Mouse (Mus musculus) intestine, embryonic 15.5 days (tissue): ENCODE measurements around the gene Hibadh. TPM values are rescaled to one million over a fixed set of nuclear protein-coding genes. Genes with fewer than 3 reads are reported as not detected.
"Not testable (repeated sequence)": the region's sequence is repeated elsewhere in the genome, so short reads cannot be mapped to it uniquely, and the experiment has no call there.

Experiments
- ATAC-seq: fragments of 200-750 bp; cut with Nextera tagmentation; 2 replicates; pipeline ENCODE4 v1.8.0; 2017; ENCODE audit warnings: moderate TSS enrichment, moderate library complexity
- H3K27ac ChIP-seq: fragments of 300-500 bp; sonication (generic); 2 replicates; pipeline ENCODE4 v1.5.1; 2015; ENCODE audit warnings: mild to moderate bottlenecking, inconsistent platforms
- H3K27me3 ChIP-seq: fragments of 300-500 bp; sonication (generic); replicated peaks from 2 replicates; pipeline ENCODE4 v1.6.1; 2015; ENCODE audit warnings: inconsistent platforms
- H3K36me3 ChIP-seq: fragments of 300-500 bp; sonication (generic); 2 replicates; pipeline ENCODE4 v1.6.1; 2015; ENCODE audit warnings: inconsistent platforms
- H3K4me1 ChIP-seq: fragments of 300-500 bp; sonication (generic); replicated peaks from 2 replicates; pipeline ENCODE4 v1.6.1; 2015; ENCODE audit warnings: inconsistent platforms
- H3K4me2 ChIP-seq: fragments of 300-500 bp; sonication (generic); replicated peaks from 2 replicates; pipeline ENCODE4 v1.6.1; 2015; ENCODE audit warnings: mild to moderate bottlenecking, inconsistent platforms
- H3K4me3 ChIP-seq: fragments of 300-500 bp; sonication (generic); replicated peaks from 2 replicates; pipeline ENCODE4 v1.5.1; 2015; ENCODE audit warnings: inconsistent platforms
- H3K9ac ChIP-seq: fragments of 300-500 bp; sonication (generic); 2 replicates; pipeline ENCODE4 v1.6.1; 2015; ENCODE audit warnings: inconsistent platforms
- H3K9me3 ChIP-seq: fragments of 300-500 bp; sonication (generic); 2 replicates; pipeline ENCODE4 v1.6.1; 2016; ENCODE audit warnings: inconsistent platforms
- WGBS: fragments of 180-500 bp; shearing (Covaris S2); methylation state at CpG from one replicate; pipeline ENCODE4 v1.1.7; 2015; 5-methylcytosine and 5-hydroxymethylcytosine counted together
- polyA plus RNA-seq: library from polyadenylated mRNA; unstranded; fragments of >200 nt; fragmentation: Nextera tagmentation; extraction: Ambion mirVana; gene quantifications from 2 replicates; pipeline ENCODE4 v1.2.1, GENCODE M21; 2015

The Hibadh gene
- polyA plus RNA-seq: 135 and 137 TPM in 2 replicates

DNA sequence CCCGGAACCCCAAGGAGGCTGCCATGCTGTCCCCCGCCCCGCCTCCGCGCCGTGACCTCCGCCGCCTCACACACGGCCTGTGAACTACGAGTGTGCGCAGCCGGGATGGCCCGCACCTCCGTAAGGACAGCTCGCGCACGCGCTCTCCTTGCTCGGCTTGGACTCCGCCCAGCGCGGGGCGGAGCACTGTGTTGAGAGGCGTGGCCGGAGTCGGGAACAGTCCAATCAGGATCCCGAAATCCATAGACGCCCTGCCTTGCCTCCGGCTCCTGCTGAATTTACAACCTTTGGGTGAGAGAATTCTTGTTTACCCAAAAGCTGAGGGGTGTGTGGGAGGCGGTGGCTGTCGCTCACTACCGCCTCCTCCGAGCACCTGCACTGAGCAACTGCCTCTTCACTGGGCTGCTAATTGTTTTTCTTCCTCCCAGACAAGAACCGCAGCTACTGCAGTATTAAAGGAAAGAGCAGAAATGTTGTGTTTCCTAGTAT is at the start of gene Hibadh:
TSS of gene Hibadh (minus strand) at position 166 of the 489 bp plus-strand sequence.
- peak within 1 kb of the TSS; percentile 90 for H3K4me3 ChIP-seq
- under 1% methylated on average over 34 of the region's 34 CpGs for WGBS
- H3K27ac ChIP-seq: peak within 1 kb of the TSS; percentile 79
- ATAC-seq: peak; percentile 100
- peak within 1 kb of the TSS; percentile 81 for H3K9ac ChIP-seq
- no peaks in the 10 kb centered on the region for H3K9me3 ChIP-seq
- no peaks in the 10 kb centered on the region for H3K36me3 ChIP-seq
- H3K27me3 ChIP-seq: no peaks in the 10 kb centered on the region
- H3K4me2 ChIP-seq: peak within 1 kb of the TSS; percentile 74
- H3K4me1 ChIP-seq: 0 out of 2 replicates have a peak, but pooled peaks cover 2% of the 10 kb centered on the region

DNA sequence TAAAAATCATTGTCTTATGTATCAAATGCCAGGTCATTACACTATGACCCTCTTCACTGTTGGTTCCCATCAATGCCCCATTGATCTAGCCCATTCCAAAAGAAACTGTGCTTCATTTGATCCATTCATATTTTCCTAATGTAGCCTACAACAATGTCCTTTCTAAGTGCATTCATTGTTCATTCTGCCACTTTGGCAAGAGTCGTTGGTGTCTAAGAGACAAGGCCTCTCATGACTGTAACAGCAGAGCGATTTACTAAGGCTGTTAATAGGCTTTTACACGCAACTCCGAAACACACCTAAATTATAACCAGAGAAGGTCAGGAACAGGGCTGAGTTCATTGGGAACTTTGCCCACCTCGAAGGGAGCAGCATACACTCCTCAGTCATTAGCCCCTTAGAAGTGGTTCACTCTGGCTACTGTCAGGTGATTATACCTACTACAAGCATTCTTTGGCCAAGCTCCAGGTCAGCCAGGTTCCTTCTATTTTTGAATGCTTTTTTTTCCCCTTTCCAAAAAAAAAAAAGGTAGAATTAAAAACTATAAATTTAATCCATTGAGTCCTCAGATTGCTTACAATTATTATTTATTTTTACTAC is 46.8 kb upstream of the Hibadh start:
- Histone ChIP-seq H3K4me1 (peaks cover 4% of the 10 kb centered on the region; the same call in 1 of the 2 replicates), H3K27ac (no peak overlapping the region), H3K9ac (no peak overlapping the region), H3K4me3 (no peak overlapping the region), H3K4me2 (no peak overlapping the region), H3K36me3 (no peaks in the 10 kb centered on the region), H3K9me3 (no peaks in the 10 kb centered on the region), H3K27me3 (no peaks in the 10 kb centered on the region)
- WGBS: 69% methylated on average over 5 of the region's 5 CpGs
- no peak for ATAC-seq

DNA sequence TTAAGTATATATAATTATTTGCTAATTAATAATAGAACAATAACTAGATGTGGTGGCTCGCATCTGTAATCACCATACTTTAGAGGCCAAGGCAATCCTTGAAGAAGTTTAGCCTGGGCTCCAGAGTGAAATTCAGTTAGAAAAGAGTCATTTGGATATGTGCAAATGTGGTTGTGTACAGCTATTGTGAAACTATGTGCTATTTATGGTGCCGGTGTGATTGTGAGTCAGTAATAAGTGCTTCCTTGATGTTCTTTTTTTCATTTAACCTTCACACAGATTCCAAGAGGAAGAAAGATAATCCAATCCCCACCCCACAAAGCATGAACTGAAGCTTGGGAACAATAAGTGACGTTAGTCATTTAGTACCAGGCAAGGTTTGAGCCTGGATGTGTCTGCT is 42.4 kb upstream of the Hibadh start:
- H3K9ac ChIP-seq: no peak overlapping the region
- H3K9me3 ChIP-seq: no peaks in the 10 kb centered on the region
- no peak overlapping the region for H3K4me2 ChIP-seq
- ATAC-seq: peak; percentile 39
- no peaks in the 10 kb centered on the region for H3K27me3 ChIP-seq
- H3K27ac ChIP-seq: peak overlapping the region; percentile 56
- H3K36me3 ChIP-seq: no peaks in the 10 kb centered on the region
- peaks cover 4% of the 10 kb centered on the region; the same call in 1 of the 2 replicates for H3K4me1 ChIP-seq
- WGBS: 69% methylated on average over 3 of the region's 3 CpGs
- no peak overlapping the region for H3K4me3 ChIP-seq

DNA sequence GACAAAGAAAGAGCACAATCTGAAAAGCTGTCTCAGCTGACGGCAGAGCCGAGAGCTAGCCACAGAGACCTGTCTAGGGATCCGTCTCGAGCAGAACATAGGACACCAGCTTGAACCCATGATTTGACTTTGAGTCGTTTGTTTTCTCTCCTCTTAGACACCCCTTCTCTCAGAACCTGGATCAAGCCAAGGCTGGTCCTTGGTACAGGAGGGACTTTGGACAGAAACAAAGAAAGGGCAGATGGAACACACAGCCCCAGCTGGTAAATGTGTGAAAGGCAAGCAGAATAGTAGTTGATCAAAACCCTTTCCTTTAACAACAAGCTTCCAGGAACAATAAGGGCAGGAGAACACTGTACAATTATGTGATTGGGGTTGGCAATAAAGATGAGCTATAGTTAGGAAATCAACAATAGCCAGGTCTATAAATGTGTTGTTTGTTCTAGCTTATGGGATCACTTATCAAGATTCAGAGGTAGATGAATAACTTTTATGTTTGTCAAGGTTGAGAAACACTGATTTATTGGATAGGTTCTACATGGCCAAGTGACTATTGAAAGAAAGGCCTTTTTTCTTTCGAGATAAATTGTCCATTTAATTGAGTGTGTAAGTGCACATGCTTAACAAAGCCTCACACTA is 41.8 kb upstream of the Hibadh start:
- WGBS: 61% methylated on average over 6 of the region's 6 CpGs
- no peak overlapping the region for H3K9ac ChIP-seq
- no peaks in the 10 kb centered on the region for H3K27me3 ChIP-seq
- no peak overlapping the region for H3K4me2 ChIP-seq
- no peak overlapping the region for H3K4me3 ChIP-seq
- peak; percentile 81 for ATAC-seq
- H3K4me1 ChIP-seq: peaks cover 4% of the 10 kb centered on the region; the same call in 1 of the 2 replicates
- peak overlapping the region; percentile 85 for H3K27ac ChIP-seq
- no peaks in the 10 kb centered on the region for H3K36me3 ChIP-seq
- no peaks in the 10 kb centered on the region for H3K9me3 ChIP-seq

DNA sequence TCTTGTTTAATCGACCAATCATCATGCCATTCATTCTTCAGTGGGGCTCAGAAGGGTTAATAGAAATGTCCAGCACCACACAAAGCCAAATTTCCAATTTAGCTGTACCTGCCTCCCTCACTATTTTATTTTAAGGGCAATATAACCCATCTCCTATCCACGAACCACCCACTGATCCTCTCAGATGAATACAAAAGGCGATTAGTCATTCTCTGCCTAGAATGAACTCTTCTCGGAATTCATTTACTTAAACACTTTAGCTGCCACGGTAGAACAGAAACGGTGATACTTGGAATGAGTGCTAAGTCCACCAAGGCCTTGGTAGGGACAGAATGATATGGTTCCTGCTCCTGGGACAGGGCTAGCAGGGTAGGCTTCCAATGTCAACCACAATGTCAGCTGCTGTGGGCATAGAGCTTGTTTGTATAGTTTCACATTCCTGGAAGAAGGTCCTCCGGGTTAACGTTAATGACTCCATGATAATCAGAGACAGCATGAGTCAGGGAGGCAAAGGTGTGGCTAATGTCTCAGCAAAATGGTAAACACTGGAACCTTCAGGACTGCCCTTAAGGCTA is 40.4 kb upstream of the Hibadh start:
- 36% methylated on average over 8 of the region's 8 CpGs for WGBS
- Histone ChIP-seq H3K27me3 (no peaks in the 10 kb centered on the region), H3K36me3 (no peaks in the 10 kb centered on the region), H3K4me2 (no peak overlapping the region), H3K9ac (no peak overlapping the region), H3K27ac (peak overlapping the region; percentile 66), H3K4me1 (peaks cover 7% of the 10 kb centered on the region; the same call in 1 of the 2 replicates), H3K9me3 (no peaks in the 10 kb centered on the region), H3K4me3 (no peak overlapping the region)
- peak; percentile 17 for ATAC-seq

DNA sequence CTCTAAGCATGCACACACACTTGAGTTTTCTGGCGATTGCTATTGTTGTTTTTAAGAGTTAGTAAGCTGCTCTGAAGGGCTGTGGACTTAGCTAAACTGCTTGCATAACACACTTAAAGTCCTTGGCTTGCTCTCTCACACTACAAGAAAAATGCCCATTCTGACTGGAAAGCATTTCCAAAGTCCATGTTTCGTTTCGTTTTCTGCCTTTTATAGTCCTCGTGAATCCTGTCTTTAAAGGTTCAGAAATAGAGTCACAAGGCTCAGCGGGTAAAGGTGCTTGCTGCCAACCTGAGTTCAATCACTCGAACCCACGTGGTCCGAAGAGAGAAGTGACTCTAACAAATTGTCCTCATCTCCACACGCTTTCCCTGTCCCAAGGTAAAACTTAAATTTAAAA is 39.4 kb upstream of the Hibadh start:
- ATAC-seq: no peak
- Histone ChIP-seq H3K4me1 (peaks cover 11% of the 10 kb centered on the region), H3K9me3 (no peaks in the 10 kb centered on the region), H3K27me3 (no peaks in the 10 kb centered on the region), H3K36me3 (no peaks in the 10 kb centered on the region), H3K4me3 (no peak overlapping the region), H3K9ac (no peak overlapping the region), H3K4me2 (no peak overlapping the region), H3K27ac (no peak overlapping the region)
- 68% methylated on average over 9 of the region's 9 CpGs for WGBS

DNA sequence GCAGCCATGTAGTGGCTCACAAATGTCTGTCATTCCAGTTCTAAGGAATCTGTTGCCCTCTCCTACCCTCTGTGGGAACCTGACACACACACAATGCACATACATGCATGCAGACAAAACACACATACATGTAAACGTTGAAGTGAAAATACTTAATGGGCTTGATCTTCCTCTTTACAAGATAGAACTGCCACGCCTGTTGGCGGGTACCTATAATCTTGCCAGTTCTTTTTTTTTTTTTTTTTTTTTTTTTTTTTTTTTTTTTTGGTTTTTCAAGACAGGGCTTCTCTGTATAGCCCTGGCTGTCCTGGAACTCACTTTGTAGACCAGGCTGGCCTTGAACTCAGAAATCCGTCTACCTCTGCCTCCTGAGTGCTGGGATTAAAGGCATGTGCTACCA is 37.3 kb upstream of the Hibadh start:
- WGBS: 78% methylated on average over 4 of the region's 4 CpGs
- not testable (repeated sequence) for H3K36me3 ChIP-seq, H3K27me3 ChIP-seq, H3K4me2 ChIP-seq, H3K27ac ChIP-seq, H3K9me3 ChIP-seq, H3K4me3 ChIP-seq, H3K4me1 ChIP-seq, ATAC-seq, H3K9ac ChIP-seq

DNA sequence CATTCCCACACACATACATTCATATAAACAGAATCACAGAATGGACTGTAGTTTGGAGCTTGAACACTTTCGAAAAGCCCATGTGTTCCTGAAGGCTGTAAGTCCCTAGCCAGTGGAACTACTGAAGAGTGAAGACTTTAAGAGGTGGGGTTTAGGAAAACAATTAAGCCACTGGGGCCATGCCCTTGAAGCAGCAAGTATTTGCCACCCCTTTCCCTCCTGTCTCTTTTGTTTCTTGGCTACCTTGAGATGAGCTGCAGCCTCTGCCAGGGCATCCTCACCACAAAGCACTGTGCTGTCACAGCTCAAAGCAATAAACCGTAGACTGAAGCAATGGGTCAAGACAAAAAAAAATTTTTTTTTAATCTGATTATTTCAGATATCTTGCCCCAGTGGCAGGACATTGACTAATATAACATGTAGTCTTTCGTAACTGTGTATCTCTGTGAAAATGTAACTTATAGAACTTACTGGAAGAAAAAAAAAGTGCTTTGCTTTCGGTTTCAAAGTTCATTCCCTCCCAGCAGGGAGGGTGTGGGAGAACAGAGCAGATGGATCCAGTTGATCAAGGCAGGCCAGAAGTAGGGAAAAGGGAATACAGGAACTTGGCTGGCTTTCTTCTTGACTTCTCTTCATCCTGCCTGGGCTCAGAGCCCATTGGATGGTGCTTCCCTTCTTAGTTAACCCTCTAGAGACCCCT is 35.2 kb upstream of the Hibadh start:
- Histone ChIP-seq H3K36me3 (no peaks in the 10 kb centered on the region), H3K9ac (no peak overlapping the region), H3K4me3 (no peak overlapping the region), H3K27me3 (no peaks in the 10 kb centered on the region), H3K9me3 (no peaks in the 10 kb centered on the region), H3K4me1 (peaks cover 14% of the 10 kb centered on the region), H3K27ac (peak overlapping the region; percentile 83), H3K4me2 (peak overlapping the region; percentile 33)
- WGBS: 51% methylated on average over 4 of the region's 4 CpGs
- ATAC-seq: peak; percentile 83

DNA sequence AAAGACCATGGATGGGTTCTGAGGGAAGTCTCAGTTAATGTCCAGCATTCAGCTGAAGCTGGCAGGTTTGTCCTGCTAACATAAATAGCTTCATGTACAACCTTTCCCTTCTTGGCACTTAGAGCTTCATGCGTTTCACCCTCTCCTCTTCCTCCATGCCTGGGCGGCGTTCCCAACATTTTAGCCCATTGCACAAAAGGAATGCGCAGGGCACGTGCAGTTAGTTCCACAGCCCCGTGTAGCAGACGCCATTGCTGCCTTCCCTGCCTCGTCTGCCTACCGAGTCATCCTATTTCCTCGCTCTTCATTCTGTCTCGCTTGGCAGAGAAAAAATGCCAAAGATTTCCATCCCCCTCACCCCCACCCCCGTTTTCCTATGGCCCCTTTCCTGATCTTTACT is 34.4 kb upstream of the Hibadh start:
- Histone ChIP-seq H3K27ac (no peak overlapping the region), H3K27me3 (no peaks in the 10 kb centered on the region), H3K36me3 (no peaks in the 10 kb centered on the region), H3K4me3 (no peak overlapping the region), H3K9me3 (no peaks in the 10 kb centered on the region), H3K4me1 (peaks cover 14% of the 10 kb centered on the region), H3K9ac (no peak overlapping the region), H3K4me2 (peak overlapping the region; percentile 33; the same call in 1 of the 2 replicates)
- WGBS: 77% methylated on average over 12 of the region's 12 CpGs
- no peak for ATAC-seq

DNA sequence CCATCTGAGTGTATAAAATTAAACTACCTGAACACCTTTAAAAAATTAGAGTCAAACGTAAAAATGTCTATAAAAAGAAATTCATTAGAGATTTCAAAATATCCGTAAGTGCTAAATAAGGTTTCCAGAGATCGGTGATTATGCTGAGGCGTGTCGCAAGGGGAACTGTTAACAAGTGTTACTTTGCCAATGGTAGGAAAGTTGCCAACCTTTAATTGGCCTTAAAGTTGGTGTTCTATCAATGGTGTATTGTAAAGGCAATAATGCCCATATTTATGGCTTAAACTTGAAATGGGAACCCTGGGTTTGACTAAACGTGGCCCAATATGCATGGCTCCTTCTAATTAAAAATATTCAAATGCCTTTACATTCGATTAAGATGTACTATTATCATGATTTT is 33.5 kb upstream of the Hibadh start:
- Histone ChIP-seq H3K4me1 (peaks cover 14% of the 10 kb centered on the region), H3K36me3 (no peaks in the 10 kb centered on the region), H3K9me3 (no peaks in the 10 kb centered on the region), H3K4me2 (no peak overlapping the region), H3K27ac (no peak overlapping the region), H3K9ac (no peak overlapping the region), H3K27me3 (no peaks in the 10 kb centered on the region), H3K4me3 (no peak overlapping the region)
- 88% methylated on average over 7 of the region's 7 CpGs for WGBS
- ATAC-seq: no peak

DNA sequence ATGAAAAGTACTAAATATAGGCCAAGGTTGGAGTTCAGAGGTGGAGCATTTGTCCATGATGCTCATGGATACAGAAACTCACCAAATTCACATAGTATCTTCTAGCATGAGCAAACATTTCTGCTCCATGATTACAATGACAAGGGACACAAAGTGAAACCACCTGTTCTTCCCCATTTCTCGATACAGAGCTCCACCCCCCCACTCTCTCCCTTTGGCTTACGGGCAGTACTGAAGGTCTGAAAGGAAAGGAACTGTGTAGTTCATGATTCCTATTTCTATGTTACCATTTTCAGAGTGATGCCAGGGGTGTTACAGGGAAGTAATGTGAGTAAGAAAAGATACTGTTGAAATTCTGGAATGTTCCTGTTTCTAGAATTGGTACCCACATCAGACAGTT is 32.4 kb upstream of the Hibadh start:
- no peak for ATAC-seq
- H3K4me3 ChIP-seq: no peak overlapping the region
- H3K4me1 ChIP-seq: peaks cover 14% of the 10 kb centered on the region
- H3K27me3 ChIP-seq: no peaks in the 10 kb centered on the region
- no peak overlapping the region for H3K27ac ChIP-seq
- no peak overlapping the region for H3K9ac ChIP-seq
- 66% methylated on average over 2 of the region's 2 CpGs for WGBS
- H3K36me3 ChIP-seq: no peaks in the 10 kb centered on the region
- H3K9me3 ChIP-seq: no peaks in the 10 kb centered on the region
- H3K4me2 ChIP-seq: no peak overlapping the region

DNA sequence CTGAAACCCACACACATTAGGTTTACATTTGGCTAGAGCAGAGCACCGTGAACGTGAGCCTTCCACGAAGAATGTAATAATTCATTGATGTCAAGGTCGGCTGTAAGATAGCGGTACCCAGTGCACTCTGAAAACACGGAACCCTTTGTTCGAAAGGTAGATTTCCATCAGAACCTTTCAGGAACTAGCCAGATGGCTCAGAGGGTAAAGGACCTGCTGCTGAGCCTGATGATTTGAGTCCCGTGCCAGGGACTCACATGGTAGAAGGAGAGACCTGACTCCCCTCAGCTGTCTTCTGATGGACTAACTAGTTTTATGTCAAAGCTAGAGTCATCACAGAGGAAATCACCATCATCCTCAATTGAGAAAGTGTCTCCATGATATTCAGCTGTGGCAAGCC is 31.6 kb upstream of the Hibadh start:
- Histone ChIP-seq H3K4me1 (peaks cover 14% of the 10 kb centered on the region), H3K36me3 (no peaks in the 10 kb centered on the region), H3K27ac (no peak overlapping the region), H3K4me2 (no peak overlapping the region), H3K27me3 (no peaks in the 10 kb centered on the region), H3K9ac (no peak overlapping the region), H3K4me3 (no peak overlapping the region), H3K9me3 (no peaks in the 10 kb centered on the region)
- 33% methylated on average over 8 of the region's 8 CpGs for WGBS
- no peak for ATAC-seq
